Mouse (Mus musculus): Measurements from ENCODE around the gene Gm826.

DNA sequence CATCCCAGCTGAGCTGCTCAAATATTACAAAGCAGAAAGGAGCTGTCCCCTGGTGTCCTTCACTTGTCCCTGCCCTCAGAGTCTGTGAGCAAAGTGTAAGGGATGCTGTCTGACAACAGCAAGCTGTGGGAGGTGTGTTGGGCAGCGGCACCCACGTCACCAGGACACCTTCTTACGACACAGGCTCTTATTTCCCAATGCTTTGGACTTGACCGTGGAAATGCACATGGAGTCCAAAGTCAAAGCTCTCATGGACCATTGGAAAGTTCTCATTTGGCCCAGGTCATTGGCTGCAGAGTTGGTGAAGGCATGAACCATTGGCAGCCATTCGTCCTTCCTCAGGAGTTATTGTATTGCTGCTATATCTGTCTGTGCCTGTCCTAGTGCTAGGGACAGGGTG lies 5.6 kb upstream of the Gm826 start:
- TF ChIP-seq POLR2A (IDR thresholded peaks at IDR 0.05; ENCODE audit: borderline replicate concordance, extremely low read depth, insufficient read depth, insufficient read length, poor library complexity, severe bottlenecking) (no peak), CTCF (IDR thresholded peaks at IDR 0.05; ENCODE audit: borderline replicate concordance, extremely low read depth, insufficient read depth, insufficient read length) (no peak)
